Mouse (Mus musculus): ENCODE results near the gene Cd46. TPM values are rescaled to one million over a fixed set of nuclear protein-coding genes. Genes with fewer than 3 reads are reported as not detected.

Gene Cd46
- polyA plus RNA-seq, 1 experiment from 2014 or later, result 1.2 TPM

DNA sequence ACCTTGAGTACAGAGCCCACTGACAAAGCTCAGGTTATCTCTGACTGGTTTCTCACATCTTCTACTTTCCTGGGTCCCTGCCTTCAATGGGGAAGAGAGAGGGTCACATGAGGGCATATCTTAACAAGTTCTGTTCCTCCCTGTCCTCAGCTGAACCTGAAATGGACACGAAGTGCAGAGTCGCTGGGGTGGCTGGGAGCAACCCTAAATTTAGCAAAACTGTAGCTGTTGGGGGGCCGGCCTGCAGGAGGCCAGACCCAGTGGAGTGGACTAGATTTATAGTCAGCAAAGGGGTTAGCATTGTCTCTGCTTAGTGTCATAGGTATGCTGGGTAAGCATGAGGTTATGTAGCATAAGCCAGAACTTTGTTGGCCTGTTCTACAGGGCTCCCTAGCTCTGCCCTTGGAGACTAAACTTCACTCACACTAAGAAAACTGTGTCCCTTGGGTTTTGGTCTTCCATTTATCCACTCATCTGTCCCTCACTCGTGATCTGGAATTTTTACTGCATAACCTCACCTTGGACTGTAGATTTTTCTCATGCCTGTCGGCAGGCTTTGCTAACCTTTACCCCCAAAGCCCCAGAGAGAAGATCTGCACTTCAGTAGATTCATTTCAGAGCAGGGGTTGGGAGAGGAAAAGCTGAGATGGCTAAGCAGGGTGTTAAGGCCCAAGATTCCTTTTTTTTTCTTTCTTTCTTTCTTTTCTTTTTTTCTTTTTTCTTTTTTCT, 99.3 kb downstream of the Cd46 start:
- H3K4me3 ChIP-seq (replicated peaks), result no peak overlapping the region
- ATAC-seq, result no peak
- H3K9me3 ChIP-seq, result no peaks in the 10 kb centered on the region
- H3K36me3 ChIP-seq, result no peaks in the 10 kb centered on the region
- H3K4me1 ChIP-seq (replicated peaks), result no peaks in the 10 kb centered on the region
- no peak overlapping the region for H3K4me2 ChIP-seq (replicated peaks)
- H3K27ac ChIP-seq, result no peak overlapping the region
- H3K27me3 ChIP-seq, result no peaks in the 10 kb centered on the region
- no peak overlapping the region for H3K9ac ChIP-seq (replicated peaks)
- WGBS, result 86% methylated on average over 5 of the region's 5 CpGs

- no peaks in the 10 kb centered on the region for H3K27me3 ChIP-seq
- H3K36me3 ChIP-seq, result no peaks in the 10 kb centered on the region
- ATAC-seq, result no peak
- H3K4me3 ChIP-seq (replicated peaks), result no peak overlapping the region
- H3K27ac ChIP-seq, result no peak overlapping the region
- no peaks in the 10 kb centered on the region for H3K9me3 ChIP-seq
- H3K9ac ChIP-seq (replicated peaks), result no peak overlapping the region
- H3K4me1 ChIP-seq (replicated peaks), result no peaks in the 10 kb centered on the region
- 95% methylated on average over 2 of the region's 2 CpGs for WGBS
- H3K4me2 ChIP-seq (replicated peaks), result no peak overlapping the region
Observed at GRCm38 (mm10) chr1:194991654-194992053, 100.4 kb downstream of the Cd46 start.

DNA sequence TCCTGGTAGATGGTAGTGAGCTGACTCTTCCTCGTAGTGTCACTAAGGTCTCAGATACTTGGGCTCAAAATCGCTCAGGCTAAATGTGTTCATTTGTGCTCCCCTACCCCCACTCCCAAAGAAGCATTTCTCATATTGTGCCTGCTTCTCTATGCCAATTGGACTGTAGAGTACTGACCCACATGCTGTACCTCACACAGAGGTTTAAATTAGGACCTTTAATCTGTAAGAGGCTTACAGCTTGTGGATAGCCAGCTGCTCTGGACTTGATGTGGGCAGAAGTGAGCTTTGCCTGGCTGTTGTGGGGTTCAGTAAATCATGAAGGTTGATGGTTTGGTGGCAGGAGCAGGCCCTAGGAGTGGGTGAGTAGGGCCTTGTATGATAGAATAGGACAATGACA, 101.1 kb downstream of the Cd46 start:
- H3K4me2 ChIP-seq (replicated peaks), result no peak overlapping the region
- H3K27ac ChIP-seq, result no peak overlapping the region
- 82% methylated on average over 2 of the region's 2 CpGs for WGBS
- ATAC-seq, result no peak
- no peak overlapping the region for H3K9ac ChIP-seq (replicated peaks)
- H3K4me3 ChIP-seq (replicated peaks), result no peak overlapping the region
- no peaks in the 10 kb centered on the region for H3K9me3 ChIP-seq
- H3K36me3 ChIP-seq, result no peaks in the 10 kb centered on the region
- no peaks in the 10 kb centered on the region for H3K27me3 ChIP-seq
- no peaks in the 10 kb centered on the region for H3K4me1 ChIP-seq (replicated peaks)

DNA sequence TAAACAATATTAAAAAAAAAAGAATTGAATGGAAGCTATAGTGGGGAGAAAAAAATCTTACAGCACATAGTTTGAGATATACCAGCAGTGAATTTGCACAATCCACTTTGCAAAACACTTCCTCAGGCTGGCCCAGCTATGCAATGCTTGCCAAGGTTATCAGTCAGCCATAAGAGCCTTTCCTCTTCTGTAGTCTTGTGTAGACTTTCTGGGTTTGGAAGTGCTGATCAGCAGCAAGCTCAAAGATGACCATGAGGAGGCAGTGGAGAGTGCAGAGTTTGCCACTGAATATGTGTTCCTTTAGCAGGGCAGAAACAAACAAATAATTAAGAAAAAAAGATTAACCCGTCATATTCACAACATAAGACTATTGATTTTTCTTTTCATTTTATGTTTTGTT, 103.0 kb downstream of the Cd46 start:
- H3K36me3 ChIP-seq, result no peaks in the 10 kb centered on the region
- H3K4me2 ChIP-seq (replicated peaks), result no peak overlapping the region
- WGBS, result 89% methylated on average over 1 of the region's 1 CpGs
- H3K9me3 ChIP-seq, result no peaks in the 10 kb centered on the region
- no peak for ATAC-seq
- no peaks in the 10 kb centered on the region for H3K4me1 ChIP-seq (replicated peaks)
- no peaks in the 10 kb centered on the region for H3K27me3 ChIP-seq
- no peak overlapping the region for H3K4me3 ChIP-seq (replicated peaks)
- no peak overlapping the region for H3K27ac ChIP-seq
- H3K9ac ChIP-seq (replicated peaks), result no peak overlapping the region

MicroRNA genes within 50 kb of the gene (microRNA counts, 519-probe panel; counts per million panel counts)
- 2,779 counts per million, percentile 64 among the panel's probes with 10 or more counts for microRNA mmu-miR-29b
- microRNA mmu-miR-29c, result 4,631 counts per million, percentile 83 among the panel's probes with 10 or more counts

Small RNA genes lying within 50 kb of the gene (microRNA-seq; reads per million reads assigned to microRNA genes)
- gene Mir29b-2 (1.2 reads per million), gene Mir29c (134 reads per million, percentile 56 among the genes with 10 or more reads in this experiment)

Other genes starting within 250 kb of the Cd46 start
- gene Cd34, start 153.4 kb downstream of the Cd46 start, polyA plus RNA-seq (2015; fragmentation: Nextera tagmentation; extraction: Ambion mirVana), result 30.2 and 34.0 TPM in 2 replicates
- 35.0 and 39.5 TPM in 2 replicates for gene Cr1l, start 39.3 kb upstream of the Cd46 start, polyA plus RNA-seq (2015; fragmentation: Nextera tagmentation; extraction: Ambion mirVana)
- gene Cr2, start 84.5 kb upstream of the Cd46 start, polyA plus RNA-seq (2015; fragmentation: Nextera tagmentation; extraction: Ambion mirVana), result 0.50 and 0.58 TPM in 2 replicates

All from midbrain, embryonic 13.5 days (tissue).